Mouse (Mus musculus) MEL (cell line): ENCODE measurements around the gene Fam161a. TPM values are rescaled to one million over a fixed set of nuclear protein-coding genes. Genes with fewer than 3 reads are reported as not detected.

Experiments used
- DNase-seq: peaks from one replicate; pipeline ENCODE4 v3.0.0; 2011; ENCODE audit warnings: low read depth, low spot score
- H3K27ac ChIP-seq: 2 replicates; pipeline ENCODE4 v1.5.1; 2012; ENCODE audit warnings: low read depth, mild to moderate bottlenecking, control low read depth, low read length, moderate library complexity; ENCODE audit not compliant: control insufficient read depth
- H3K27me3 ChIP-seq, 2 experiments: fragments of 150-350 bp in 1 of 2; sonication (generic) in 1 of 2; 2 replicates each; pipeline ENCODE4 v1.6.1; 2012; ENCODE audit warnings: low read length in 2 of 2, mild to moderate bottlenecking in 2 of 2, improper control_type of control experiment in 1 of 2, moderate library complexity in 1 of 2; ENCODE audit not compliant: insufficient read depth in 2 of 2, control insufficient read depth in 1 of 2
- H3K36me3 ChIP-seq, 2 experiments: 2 replicates each; pipeline ENCODE4 v1.6.1; 2012 to 2014; ENCODE audit warnings: low read length in 2 of 2, improper control_type of control experiment in 1 of 2, inconsistent platforms in 1 of 2, mild to moderate bottlenecking in 1 of 2; ENCODE audit not compliant: insufficient read depth in 2 of 2, control insufficient read depth in 1 of 2
- H3K4me1 ChIP-seq, 2 experiments: fragments of 150-350 bp in 1 of 2; sonication (generic) in 1 of 2; 2 replicates each; pipeline ENCODE4 v1.6.1; 2012; ENCODE audit warnings: low read length in 2 of 2, improper control_type of control experiment in 1 of 2, mild to moderate bottlenecking in 1 of 2; ENCODE audit not compliant: insufficient read depth in 2 of 2, control insufficient read depth in 1 of 2
- H3K4me3 ChIP-seq, 2 experiments: fragments of 150-350 bp in 1 of 2; sonication (generic) in 1 of 2; 2 replicates each; pipeline ENCODE4 v1.5.1; 2012; ENCODE audit warnings: low read depth in 2 of 2, low read length in 2 of 2, mild to moderate bottlenecking in 2 of 2, moderate library complexity in 2 of 2, control low read depth in 1 of 2, improper control_type of control experiment in 1 of 2; ENCODE audit not compliant: control insufficient read depth in 1 of 2, insufficient read depth in 1 of 2
- H3K79me2 ChIP-seq: 2 replicates; pipeline ENCODE4 v1.6.1; 2012; ENCODE audit warnings: mild to moderate bottlenecking, low read length, moderate library complexity; ENCODE audit not compliant: control insufficient read depth, poor library complexity, insufficient read depth
- H3K9ac ChIP-seq: 2 replicates; pipeline ENCODE4 v1.6.1; 2012; ENCODE audit warnings: low read depth, mild to moderate bottlenecking, control low read depth, low read length, moderate library complexity; ENCODE audit not compliant: control insufficient read depth, poor library complexity, severe bottlenecking
- H3K9me3 ChIP-seq: fragments of 150-350 bp; sonication (generic); replicated peaks from 2 replicates; pipeline ENCODE4 v1.6.1; 2012; ENCODE audit warnings: mild to moderate bottlenecking, low read length, improper control_type of control experiment, moderate library complexity; ENCODE audit not compliant: insufficient read depth
- BHLHE40 ChIP-seq: IDR thresholded peaks from 2 replicates; pipeline ENCODE4 v1.6.1; 2012; ENCODE audit warnings: low read depth, mild to moderate bottlenecking, inconsistent platforms, low read length, improper control_type of control experiment, borderline replicate concordance
- CHD1 ChIP-seq: IDR thresholded peaks from 2 replicates; pipeline ENCODE4 v1.6.1; 2012; ENCODE audit warnings: low read depth, mild to moderate bottlenecking, inconsistent platforms, low read length, improper control_type of control experiment
- CHD2 ChIP-seq: IDR thresholded peaks from 2 replicates; pipeline ENCODE4 v1.6.1; 2011; ENCODE audit warnings: low read length, improper control_type of control experiment
- E2F4 ChIP-seq: IDR thresholded peaks from 2 replicates; pipeline ENCODE4 v1.6.1; 2011; ENCODE audit warnings: low read depth, low read length, improper control_type of control experiment, borderline replicate concordance
- ELF1 ChIP-seq: IDR thresholded peaks from 2 replicates; pipeline ENCODE4 v1.6.1; 2014; ENCODE audit warnings: low read depth, mild to moderate bottlenecking, inconsistent platforms, low read length, improper control_type of control experiment, moderate library complexity
- EP300 ChIP-seq, 2 experiments: IDR thresholded peaks; 2 replicates each; pipeline ENCODE4 v1.6.1; 2011; ENCODE audit warnings: improper control_type of control experiment in 2 of 2, low read length in 2 of 2, low read depth in 1 of 2, mild to moderate bottlenecking in 1 of 2
- ETS1 ChIP-seq: IDR thresholded peaks from 2 replicates; pipeline ENCODE4 v1.6.1; 2012; ENCODE audit warnings: low read depth, mild to moderate bottlenecking, inconsistent platforms, low read length, improper control_type of control experiment, moderate library complexity
- GABPA ChIP-seq: IDR thresholded peaks from 2 replicates; pipeline ENCODE4 v1.6.1; 2012; ENCODE audit warnings: low read depth, mild to moderate bottlenecking, inconsistent platforms, low read length, improper control_type of control experiment, moderate library complexity
- HCFC1 ChIP-seq: IDR thresholded peaks from 2 replicates; pipeline ENCODE4 v1.6.1; 2012; ENCODE audit warnings: low read depth, mild to moderate bottlenecking, inconsistent platforms, low read length, improper control_type of control experiment, moderate library complexity
- JUND ChIP-seq: IDR thresholded peaks from 2 replicates; pipeline ENCODE4 v1.6.1; 2011; ENCODE audit warnings: low read depth, mild to moderate bottlenecking, improper control_type of control experiment, low read length
- KAT2A ChIP-seq: conservative IDR thresholded peaks from 2 replicates; pipeline ENCODE4 v1.6.1; 2012; ENCODE audit warnings: low read depth, low read length, improper control_type of control experiment, inconsistent platforms
- MAFK ChIP-seq: IDR thresholded peaks from 2 replicates; pipeline ENCODE4 v1.6.1; 2011; ENCODE audit warnings: low read depth, mild to moderate bottlenecking, low read length, improper control_type of control experiment, borderline replicate concordance
- MAX ChIP-seq: IDR thresholded peaks from 2 replicates; pipeline ENCODE4 v1.6.1; 2011; ENCODE audit warnings: low read length, improper control_type of control experiment
- MAZ ChIP-seq: IDR thresholded peaks from 2 replicates; pipeline ENCODE4 v1.6.1; 2012; ENCODE audit warnings: low read depth, mild to moderate bottlenecking, inconsistent platforms, low read length, improper control_type of control experiment
- MEF2A ChIP-seq: IDR thresholded peaks from 2 replicates; pipeline ENCODE4 v1.6.1; 2014; ENCODE audit warnings: low read depth, mild to moderate bottlenecking, inconsistent platforms, low read length, improper control_type of control experiment; ENCODE audit not compliant: poor library complexity, insufficient replicate concordance, severe bottlenecking; ENCODE audit errors: extremely low read depth
- MXI1 ChIP-seq: IDR thresholded peaks from 2 replicates; pipeline ENCODE4 v1.6.1; 2011; ENCODE audit warnings: mild to moderate bottlenecking, low read depth, low read length, improper control_type of control experiment
- MYB ChIP-seq: IDR thresholded peaks from 2 replicates; pipeline ENCODE4 v1.6.1; 2011; ENCODE audit warnings: mild to moderate bottlenecking, low read depth, low read length, improper control_type of control experiment
- MYC ChIP-seq: IDR thresholded peaks from 2 replicates; pipeline ENCODE4 v1.6.1; 2011; ENCODE audit warnings: low read depth, mild to moderate bottlenecking, low read length, improper control_type of control experiment, moderate library complexity
- NELFE ChIP-seq: IDR thresholded peaks from 2 replicates; pipeline ENCODE4 v1.6.1; 2011; ENCODE audit warnings: low read depth, low read length, improper control_type of control experiment
- NRF1 ChIP-seq: IDR thresholded peaks from 2 replicates; pipeline ENCODE4 v1.6.1; 2014; ENCODE audit warnings: low read depth, mild to moderate bottlenecking, inconsistent platforms, low read length, improper control_type of control experiment, moderate library complexity; ENCODE audit not compliant: poor library complexity, insufficient read depth, severe bottlenecking
- POLR2A ChIP-seq, 2 experiments: IDR thresholded peaks; 2 replicates each; pipeline ENCODE4 v1.6.1; 2011 to 2012; ENCODE audit warnings: low read length in 2 of 2, mild to moderate bottlenecking in 2 of 2, control low read depth in 1 of 2, improper control_type of control experiment in 1 of 2, low read depth in 1 of 2, moderate library complexity in 1 of 2; ENCODE audit not compliant: control insufficient read depth in 1 of 2, insufficient read depth in 1 of 2, poor library complexity in 1 of 2
- POLR2AphosphoS2 ChIP-seq: IDR thresholded peaks from 2 replicates; pipeline ENCODE4 v1.6.1; 2011; ENCODE audit warnings: low read length, improper control_type of control experiment
- POLR2AphosphoS5 ChIP-seq: IDR thresholded peaks from 2 replicates; pipeline ENCODE4 v1.6.1; 2012; ENCODE audit warnings: low read depth, borderline replicate concordance, mild to moderate bottlenecking, inconsistent platforms, low read length, moderate library complexity, mixed read lengths
- RCOR1 ChIP-seq: IDR thresholded peaks from 2 replicates; pipeline ENCODE4 v1.6.1; 2012; ENCODE audit warnings: low read depth, mild to moderate bottlenecking, inconsistent platforms, low read length, improper control_type of control experiment
- SIN3A ChIP-seq: IDR thresholded peaks from 2 replicates; pipeline ENCODE4 v1.6.1; 2012; ENCODE audit warnings: low read length, improper control_type of control experiment, inconsistent platforms
- SMC3 ChIP-seq: IDR thresholded peaks from 2 replicates; pipeline ENCODE4 v1.6.1; 2011; ENCODE audit warnings: low read depth, low read length, improper control_type of control experiment
- TBP ChIP-seq: IDR thresholded peaks from 2 replicates; pipeline ENCODE4 v1.8.0; 2011; ENCODE audit warnings: low read depth, low read length, improper control_type of control experiment
- TCF12 ChIP-seq: IDR thresholded peaks from 2 replicates; pipeline ENCODE4 v1.6.1; 2014; ENCODE audit warnings: low read depth, mild to moderate bottlenecking, inconsistent platforms, low read length, improper control_type of control experiment, moderate library complexity
- UBTF ChIP-seq: IDR thresholded peaks from 2 replicates; pipeline ENCODE4 v1.6.1; 2012; ENCODE audit warnings: low read depth, mild to moderate bottlenecking, inconsistent platforms, low read length, improper control_type of control experiment, moderate library complexity, borderline replicate concordance; ENCODE audit not compliant: insufficient read depth
- USF1 ChIP-seq: IDR thresholded peaks from 2 replicates; pipeline ENCODE4 v1.6.1; 2014; ENCODE audit warnings: low read depth, mild to moderate bottlenecking, inconsistent platforms, low read length, improper control_type of control experiment, moderate library complexity
- USF2 ChIP-seq, 2 experiments: IDR thresholded peaks; 2 replicates each; pipeline ENCODE4 v1.6.1; 2011 to 2012; ENCODE audit warnings: improper control_type of control experiment in 2 of 2, low read length in 2 of 2, borderline replicate concordance in 1 of 2, inconsistent platforms in 1 of 2, low read depth in 1 of 2, mild to moderate bottlenecking in 1 of 2; ENCODE audit not compliant: insufficient read depth in 1 of 2
- ZC3H11A ChIP-seq: IDR thresholded peaks from 2 replicates; pipeline ENCODE4 v1.6.1; 2012; ENCODE audit warnings: low read depth, mild to moderate bottlenecking, inconsistent platforms, low read length, improper control_type of control experiment
- ZKSCAN1 ChIP-seq: IDR thresholded peaks from 2 replicates; pipeline ENCODE4 v1.6.1; 2012; ENCODE audit warnings: low read depth, mild to moderate bottlenecking, inconsistent platforms, low read length, improper control_type of control experiment, moderate library complexity
- ZMIZ1 ChIP-seq: IDR thresholded peaks from 2 replicates; pipeline ENCODE4 v1.6.1; 2012; ENCODE audit warnings: low read depth, mild to moderate bottlenecking, inconsistent platforms, low read length, improper control_type of control experiment, moderate library complexity
- polyA plus RNA-seq, 2 experiments: library from polyadenylated mRNA; stranded (reverse) in 1 of 2; unstranded in 1 of 2; fragments of >175 nt in 1 of 2; fragments of >200 nt in 1 of 2; gene quantifications; 2 replicates each; pipeline versions ENCODE4 v1.2.1 to v1.2.4; 2012; ENCODE audit warnings: low replicate concordance in 2 of 2, low read depth in 1 of 2; ENCODE audit not compliant: insufficient read length in 2 of 2, insufficient read depth in 1 of 2, missing spikeins in 1 of 2
- total RNA-seq: library from RNA; depleted of rRNA; stranded (reverse); fragments of 300-350 nt; gene quantifications from 2 replicates; pipeline ENCODE4 v1.2.3, GENCODE M21; 2012

The Fam161a gene
- total and polyA plus RNA-seq, 3 experiments: 0.27 to 1.0 TPM; not detected in 1

DNA sequence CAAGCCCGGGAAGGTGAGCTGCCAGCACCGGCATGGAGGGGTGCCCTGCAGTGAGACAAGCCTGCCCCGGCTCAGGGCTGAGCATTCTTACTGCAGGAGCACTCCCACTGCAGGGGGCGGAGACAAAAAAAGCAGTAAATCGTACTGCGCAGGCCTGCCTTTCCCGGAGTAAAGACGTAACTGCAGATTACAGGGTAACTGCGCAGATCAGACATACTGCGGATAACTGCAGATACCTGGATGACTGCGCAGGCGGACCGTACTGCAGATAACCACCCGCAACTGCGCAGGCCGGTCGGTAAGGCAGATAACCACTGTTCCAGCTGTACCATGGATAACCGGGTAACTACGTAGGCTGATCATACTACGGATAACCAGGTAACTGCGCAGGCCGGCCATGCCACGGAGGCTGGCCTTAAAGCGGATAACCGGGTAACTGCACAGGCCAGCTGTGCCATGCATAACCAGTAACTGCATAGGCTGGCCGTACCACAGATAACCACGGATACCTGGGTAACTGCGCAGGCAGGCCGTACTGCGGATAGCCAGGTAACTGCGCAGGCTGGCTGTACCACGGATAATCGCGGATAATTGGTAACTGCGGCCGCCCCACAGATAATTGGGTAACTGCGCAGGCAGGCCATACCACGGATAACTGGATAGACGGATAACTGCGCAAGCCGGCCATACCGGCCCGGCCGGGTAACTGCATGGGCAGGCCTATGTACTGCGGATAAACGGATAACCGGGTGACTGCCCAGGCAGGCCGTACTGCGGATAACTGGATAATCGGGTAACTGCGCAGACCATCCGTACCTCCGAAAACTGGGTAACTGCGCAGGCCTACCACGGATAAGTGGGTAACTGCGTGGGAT lies 35.3 kb upstream of the Fam161a start, which contains the start of gene Zrsr1:
Zrsr1 (plus strand) TSS at position 171 of the 875 bp plus-strand sequence.
- Histone ChIP-seq H3K36me3 (peaks cover 0 to 18% of the 10 kb centered on the region in 2 experiments; a peak in 3 of 4 replicates), H3K27ac (peak within 1 kb of the TSS; percentile 94), H3K79me2 (peaks cover 42% of the 10 kb centered on the region), H3K9ac (peak within 1 kb of the TSS; percentile 71), H3K27me3 (no peaks in the 10 kb centered on the region), H3K9me3 (no peaks in the 10 kb centered on the region), H3K4me1 (peaks cover 0 to 10% of the 10 kb centered on the region in 2 experiments; a peak in 2 of 4 replicates), H3K4me3 (peak within 1 kb of the TSS; percentile 74 to 77)
- DNase-seq: peak; percentile 97
- TF ChIP-seq USF1 (no peak), POLR2A (IDR thresholded peaks at IDR 0.05; ENCODE audit: control insufficient read depth in 1 of 2, insufficient read depth in 1 of 2, low read depth in 1 of 2, low read length in 2 of 2, poor library complexity in 1 of 2) (peak; percentile 59 to 82), ZKSCAN1 (no peak), E2F4 (no peak), UBTF (0 out of 2 replicates have a peak, but pooled peaks have one; percentile 0), GABPA (no peak), ZC3H11A (no peak), ETS1 (peak; percentile 99), MEF2A (0 out of 2 replicates have a peak, but pooled peaks have one; percentile 22), MYC (peak; percentile 60; the same call in 1 of the 2 replicates), BHLHE40 (peak; percentile 45; the same call in 1 of the 2 replicates), HCFC1 (peak; percentile 77), USF2 (IDR thresholded peaks at IDR 0.05; ENCODE audit: borderline replicate concordance in 1 of 2, insufficient read depth in 1 of 2, low read depth in 1 of 2, low read length in 2 of 2) (no peak), MXI1 (peak; percentile 72), SMC3 (no peak), SIN3A (peak; percentile 95), NRF1 (peak; percentile 86), NELFE (peak; percentile 81), KAT2A (no peak; the same call in 1 of the 2 replicates), RCOR1 (no peak; the same call in 1 of the 2 replicates), TCF12 (peak; percentile 88), POLR2AphosphoS5 (0 out of 2 replicates have a peak, but pooled peaks have one; percentile 61), MAFK (no peak), MAX (peak; percentile 68; the same call in 1 of the 2 replicates), POLR2AphosphoS2 (peak; percentile 67; the same call in 1 of the 2 replicates), ZMIZ1 (peak; percentile 77), CHD1 (no peak), EP300 (IDR thresholded peaks at IDR 0.05; ENCODE audit: low read depth in 1 of 2, low read length in 2 of 2) (peak; percentile 79 to 88), MYB (peak; percentile 76), MAZ (no peak; the same call in 1 of the 2 replicates), TBP (peak; percentile 86), ELF1 (no peak), JUND (no peak), CHD2 (no peak)
